8 mouse cellular contexts compared by ENCODE assay signal in the genomic region with DNA sequence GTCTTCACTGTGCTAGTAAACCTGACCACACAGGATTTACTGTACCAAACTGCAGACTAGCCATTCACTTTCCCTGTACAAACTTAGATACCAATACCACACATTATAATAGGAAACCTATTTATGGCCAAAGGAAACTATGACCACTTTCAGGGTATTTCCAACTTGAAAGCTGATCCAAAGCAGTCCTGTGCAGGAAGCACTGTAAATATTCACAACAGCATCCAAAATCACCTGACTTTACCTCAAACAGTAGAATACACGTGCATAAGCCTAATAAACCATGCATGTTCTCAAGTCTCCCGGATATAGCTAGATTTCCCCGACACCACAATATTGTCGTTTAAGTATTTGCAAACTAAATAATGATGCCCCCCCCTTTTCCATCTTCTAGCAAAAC. TPM values are rescaled to one million over a fixed set of nuclear protein-coding genes. Genes with fewer than 3 reads are reported as not detected.
DNase-seq lines count a peak whose midpoint lies in the region; ATAC-seq and TF ChIP-seq lines count a peak whose summit lies in the region.

No protein-coding gene starts in this region.

- WGBS in intestine, embryonic 14.5 days = 1% methylated on average over 4 of the region's 4 CpGs
- under 1% methylated on average over 4 of the region's 4 CpGs for WGBS in neural tube, embryonic 12.5 days

- no peak for ATAC-seq in intestine, embryonic 14.5 days (replicated peaks; ENCODE audit: low FRiP score, low TSS enrichment, low read depth)
- ATAC-seq in neural tube, embryonic 12.5 days (ENCODE audit: low FRiP score, low read depth) = no peak

- H3K9me3 ChIP-seq in intestine, embryonic 14.5 days (ENCODE audit: control insufficient read depth, low read length) = no peaks in the 10 kb centered on the region
- no peaks in the 10 kb centered on the region for H3K9me3 ChIP-seq in neural tube, embryonic 12.5 days

- TF ChIP-seq CTCF in layer of hippocampus, adult 2 months (conservative IDR thresholded peaks at IDR 0.05) = no peak

- no peaks in the 10 kb centered on the region for H3K27me3 ChIP-seq in intestine, embryonic 14.5 days (replicated peaks; ENCODE audit: control insufficient read depth, insufficient read depth, low read length)
- H3K27me3 ChIP-seq in neural tube, embryonic 12.5 days (replicated peaks) = no peaks in the 10 kb centered on the region

- peak overlapping the region; percentile 97 for H3K9ac ChIP-seq in intestine, embryonic 14.5 days (ENCODE audit: low read length)
- peak overlapping the region; percentile 90 for H3K9ac ChIP-seq in neural tube, embryonic 12.5 days

- H3K27ac ChIP-seq in layer of hippocampus, adult 2 months = no peak overlapping the region
- H3K27ac ChIP-seq in intestine, embryonic 14.5 days (ENCODE audit: low read depth) = peak overlapping the region; percentile 69; the same call in 1 of the 2 replicates
- no peak overlapping the region for H3K27ac ChIP-seq in neural tube, embryonic 12.5 days

- H3K4me2 ChIP-seq in intestine, embryonic 14.5 days (ENCODE audit: low read length) = peak overlapping the region; percentile 93
- peak overlapping the region; percentile 94 for H3K4me2 ChIP-seq in neural tube, embryonic 12.5 days (replicated peaks)

- peaks cover 18% of the 10 kb centered on the region for H3K4me1 ChIP-seq in intestine, embryonic 14.5 days (replicated peaks; ENCODE audit: control insufficient read depth, insufficient read depth, low read length)
- peaks cover 23% of the 10 kb centered on the region for H3K4me1 ChIP-seq in neural tube, embryonic 12.5 days

- H3K4me3 ChIP-seq in layer of hippocampus, adult 2 months = peak overlapping the region; percentile 90
- peak overlapping the region; percentile 90 for H3K4me3 ChIP-seq in intestine, embryonic 14.5 days (ENCODE audit: low read depth, low read length)
- H3K4me3 ChIP-seq in neural tube, embryonic 12.5 days = peak overlapping the region; percentile 72

- no peak for DNase-seq in layer of hippocampus, adult 2 months (ENCODE audit: low spot score in 2 of 2)
- DNase-seq in layer of hippocampus, postnatal 36 days = no peak
- DNase-seq in c-Kit-positive CD71-positive TER-119-positive erythroid progenitor cells, embryonic 14.5 days (ENCODE audit: low spot score) = peak; percentile 17
- DNase-seq in intestine, embryonic 14.5 days (ENCODE audit: low spot score) = no peak
- DNase-seq in cerebellum, adult 18-20 months = no peak
- DNase-seq in urinary bladder, postnatal 10 days (ENCODE audit: low spot score) = no peak
- no peak for DNase-seq in frontal cortex, postnatal 36 days (ENCODE audit: low spot score in 2 of 2)

- peaks cover 32% of the 10 kb centered on the region for H3K36me3 ChIP-seq in intestine, embryonic 14.5 days (ENCODE audit: control insufficient read depth, insufficient read depth, low read length)
- peaks cover 37% of the 10 kb centered on the region for H3K36me3 ChIP-seq in neural tube, embryonic 12.5 days

RNA-seq across cellular contexts. Expression of a gene that starts 1.0 kb away (rescaled TPM):
- 100 to 1,000 TPM; 201 to 281 TPM for total RNA-seq in layer of hippocampus, adult 2 months (2021)
- 100 to 1,000 TPM; 226 to 229 TPM for total RNA-seq in layer of hippocampus, postnatal 36 days (2021)
- polyA plus RNA-seq in intestine, embryonic 14.5 days (2014; fragmentation: Nextera tagmentation; extraction: Ambion mirVana) = 270 and 302 TPM in 2 replicates
- polyA plus RNA-seq in neural tube, embryonic 12.5 days (2016; fragmentation: Nextera tagmentation; extraction: Ambion mirVana) = 105 and 112 TPM in 2 replicates

RNA-seq across cellular contexts. Expression of a gene that starts 10.7 kb away (rescaled TPM):
- 10 to 100 TPM; 28.1 to 31.2 TPM for total RNA-seq in layer of hippocampus, adult 2 months (2021)
- total RNA-seq in layer of hippocampus, postnatal 36 days (2021) = 10 to 100 TPM; 26.2 to 26.6 TPM
- polyA plus RNA-seq in intestine, embryonic 14.5 days (2014; fragmentation: Nextera tagmentation; extraction: Ambion mirVana) = 16.3 and 17.8 TPM in 2 replicates
- polyA plus RNA-seq in neural tube, embryonic 12.5 days (2016; fragmentation: Nextera tagmentation; extraction: Ambion mirVana) = 12.0 and 16.7 TPM in 2 replicates
